Mouse (Mus musculus) liver, embryonic 14.5 days (tissue): Measurements from ENCODE around the gene Igf1. TPM values are rescaled to one million over a fixed set of nuclear protein-coding genes. Genes with fewer than 3 reads are reported as not detected.

ENCODE experiments used
- ATAC-seq: fragments of 200-750 bp; cut with Nextera tagmentation; 2 replicates; pipeline ENCODE4 v1.8.0; 2017; ENCODE audit warnings: moderate number of reproducible peaks, mild to moderate bottlenecking, moderate library complexity; ENCODE audit not compliant: insufficient read depth
- DNase-seq, 3 experiments: peaks; one replicate each; pipeline ENCODE4 v3.0.0-alpha.2; 2012 to 2013; ENCODE audit warnings: low read depth in 3 of 3, low spot score in 3 of 3
- H3K27ac ChIP-seq: fragments of 300-500 bp; sonication (generic); 2 replicates; pipeline ENCODE4 v1.5.1; 2014; ENCODE audit warnings: moderate library complexity, mild to moderate bottlenecking, control low read depth, inconsistent platforms
- H3K27me3 ChIP-seq: fragments of 300-500 bp; sonication (generic); 2 replicates; pipeline ENCODE4 v1.6.1; 2014; ENCODE audit warnings: mild to moderate bottlenecking, low read length, moderate library complexity; ENCODE audit not compliant: control insufficient read depth, insufficient read depth
- H3K36me3 ChIP-seq: fragments of 300-500 bp; sonication (generic); replicated peaks from 2 replicates; pipeline ENCODE4 v1.6.1; 2014; ENCODE audit warnings: low read depth; ENCODE audit not compliant: control insufficient read depth, insufficient read depth
- H3K4me1 ChIP-seq, 2 experiments: fragments of 200-500 bp in 1 of 2; fragments of 300-500 bp in 1 of 2; sonication (generic) in 1 of 2; replicated peaks; 2 replicates each; pipeline ENCODE4 v1.6.1; 2012 to 2014; ENCODE audit warnings: antibody characterized with exemption in 1 of 2, inconsistent platforms in 1 of 2, low read length in 1 of 2; ENCODE audit not compliant: control insufficient read depth in 2 of 2, insufficient read depth in 2 of 2
- H3K4me2 ChIP-seq: fragments of 300-500 bp; sonication (generic); 2 replicates; pipeline ENCODE4 v1.6.1; 2014; ENCODE audit warnings: low read depth, mild to moderate bottlenecking, control low read depth, moderate library complexity
- H3K4me3 ChIP-seq, 2 experiments: fragments of 200-500 bp in 1 of 2; fragments of 300-500 bp in 1 of 2; sonication (generic) in 1 of 2; 2 replicates each; pipeline ENCODE4 v1.5.1; 2012 to 2014; ENCODE audit warnings: low read depth in 2 of 2, low read length in 2 of 2, mild to moderate bottlenecking in 2 of 2, control low read depth in 1 of 2, inconsistent platforms in 1 of 2, moderate library complexity in 1 of 2; ENCODE audit not compliant: insufficient read depth in 1 of 2
- H3K9ac ChIP-seq: fragments of 300-500 bp; sonication (generic); replicated peaks from 2 replicates; pipeline ENCODE4 v1.6.1; 2014; ENCODE audit warnings: mild to moderate bottlenecking, control low read depth, moderate library complexity
- H3K9me3 ChIP-seq: fragments of 300-500 bp; sonication (generic); 2 replicates; pipeline ENCODE4 v1.6.1; 2016; ENCODE audit warnings: low read length, mixed read lengths; ENCODE audit not compliant: control insufficient read depth
- CTCF ChIP-seq: IDR thresholded peaks from 2 replicates; pipeline ENCODE4 v1.5.1; 2016; ENCODE audit warnings: antibody characterized with exemption, low read depth, control low read depth
- EP300 ChIP-seq: IDR thresholded peaks from 2 replicates; pipeline ENCODE4 v1.6.1; 2016; ENCODE audit warnings: antibody characterized with exemption, low read depth
- WGBS: fragments of 180-500 bp; shearing (Covaris S2); extraction: QIAGEN DNeasy Blood & Tissue Kit; methylation state at CpG from one replicate; pipeline ENCODE4 v1.1.7; 2014; ENCODE audit not compliant: insufficient replicate concordance; 5-methylcytosine and 5-hydroxymethylcytosine counted together
- polyA plus RNA-seq, 2 experiments: library from polyadenylated mRNA; depleted of rRNA in 1 of 2; stranded (reverse) in 1 of 2; unstranded in 1 of 2; fragments of >200 nt; fragmentation: Nextera tagmentation in 1 of 2; extraction: Ambion mirVana in 1 of 2; gene quantifications; 2 replicates each; pipeline versions ENCODE4 v1.2.1 to v1.2.3; 2012 to 2014

Igf1 gene
- polyA plus RNA-seq, 2 experiments: 7.1 to 10.6 TPM

DNA sequence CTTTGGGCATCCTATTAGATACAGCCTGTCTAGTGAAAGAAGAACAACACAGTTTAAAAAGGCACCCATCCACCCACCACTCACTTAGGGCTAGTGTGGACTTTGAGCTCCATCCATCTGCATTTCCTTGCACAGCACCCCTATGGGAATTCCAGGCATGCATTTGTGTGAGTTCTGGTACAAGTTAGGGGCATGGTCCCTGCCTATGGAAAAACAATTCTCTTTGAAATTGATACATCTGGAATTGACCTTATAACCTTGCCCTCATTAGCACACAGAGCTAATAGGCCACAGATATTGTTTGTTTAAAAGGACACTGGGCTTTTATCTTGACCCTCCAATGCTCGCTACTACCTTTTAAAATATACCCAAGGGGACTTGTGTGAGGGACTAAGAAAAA, 11.6 kb downstream of the Igf1 start:
- DNase-seq: no peak

DNA sequence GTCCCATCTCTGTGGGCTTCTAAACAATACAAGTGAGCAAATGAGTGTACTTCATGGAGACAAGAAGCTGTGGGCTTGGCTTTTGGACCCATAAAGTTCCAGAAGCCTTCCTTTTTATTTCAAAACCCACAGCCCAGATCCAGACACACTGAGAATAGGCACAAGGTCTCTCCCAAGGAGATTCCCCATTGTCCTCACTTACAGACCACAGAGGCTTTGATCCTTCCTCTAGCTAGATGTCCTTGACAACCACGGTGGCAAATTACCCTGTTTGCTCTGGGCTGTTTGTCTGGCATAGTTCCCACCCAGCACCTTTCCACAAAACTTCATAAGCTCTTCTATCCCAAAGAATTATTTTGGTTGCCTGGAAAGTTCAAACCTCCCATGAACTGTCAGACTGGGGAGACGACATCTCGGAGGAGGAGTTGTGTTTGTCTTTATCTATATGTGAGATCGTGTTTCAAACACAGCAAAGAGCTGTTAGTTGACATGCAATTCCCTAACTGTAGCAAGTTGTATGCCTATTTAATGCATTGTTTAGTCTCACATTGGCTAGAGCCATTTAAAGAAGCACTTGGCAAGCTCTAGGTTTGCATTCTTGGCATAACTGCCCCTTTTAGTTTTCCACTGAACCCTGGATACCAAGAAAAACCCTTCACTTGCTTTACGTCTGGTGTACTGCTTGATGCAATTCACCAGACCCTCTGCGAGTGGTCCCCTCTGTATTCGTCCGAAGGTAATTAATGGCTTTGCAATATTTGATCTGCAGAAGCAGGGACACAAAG, 14.0 kb downstream of the Igf1 start:
- Histone ChIP-seq H3K27me3 (no peaks in the 10 kb centered on the region), H3K4me3 (no peak overlapping the region), H3K4me2 (no peak overlapping the region), H3K9ac (no peak overlapping the region), H3K9me3 (no peaks in the 10 kb centered on the region), H3K36me3 (no peaks in the 10 kb centered on the region), H3K27ac (no peak overlapping the region), H3K4me1 (no peaks in the 10 kb centered on the region)
- DNase-seq (no peak), ATAC-seq (no peak)
- 49% methylated on average over 8 of the region's 8 CpGs for WGBS
- TF ChIP-seq EP300 (no peak), CTCF (no peak)

More for the DNA sequence above, 11.6 kb downstream of the Igf1 start:
- Histone ChIP-seq H3K9ac (no peak overlapping the region), H3K36me3 (no peaks in the 10 kb centered on the region), H3K4me1 (no peaks in the 10 kb centered on the region), H3K9me3 (no peaks in the 10 kb centered on the region), H3K4me2 (no peak overlapping the region), H3K4me3 (no peak overlapping the region), H3K27me3 (no peaks in the 10 kb centered on the region), H3K27ac (no peak overlapping the region)
- no peak for ATAC-seq
- no peak for TF ChIP-seq EP300
- no peak for TF ChIP-seq CTCF
- 36% methylated on average over 1 of the region's 1 CpGs for WGBS

DNA sequence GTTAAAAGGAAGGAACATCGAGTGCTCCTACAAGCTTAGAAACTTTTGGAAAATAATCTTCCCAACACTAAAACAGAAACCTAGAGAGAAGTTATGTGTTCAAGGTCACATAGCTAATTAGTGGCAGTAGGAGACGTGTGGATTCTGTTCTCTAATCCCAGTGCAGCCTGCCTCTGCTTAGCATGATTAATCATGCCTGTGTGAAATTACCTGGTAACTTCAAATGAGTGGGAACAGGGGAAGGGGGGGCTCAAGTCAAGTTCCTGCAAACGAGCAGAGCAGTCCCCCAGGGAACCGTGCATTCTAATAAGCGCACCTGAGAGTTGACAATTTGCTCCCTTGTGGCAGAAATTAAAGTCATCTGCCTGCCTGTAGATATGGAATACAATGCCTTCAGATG, 14.8 kb downstream of the Igf1 start:
- no peaks in the 10 kb centered on the region for H3K4me1 ChIP-seq
- H3K9ac ChIP-seq: no peak overlapping the region
- no peak overlapping the region for H3K4me3 ChIP-seq
- no peaks in the 10 kb centered on the region for H3K36me3 ChIP-seq
- ATAC-seq (no peak), DNase-seq (no peak)
- H3K9me3 ChIP-seq: no peaks in the 10 kb centered on the region
- H3K27ac ChIP-seq: no peak overlapping the region
- H3K27me3 ChIP-seq: no peaks in the 10 kb centered on the region
- no peak for TF ChIP-seq CTCF
- no peak for TF ChIP-seq EP300
- 56% methylated on average over 5 of the region's 5 CpGs for WGBS
- H3K4me2 ChIP-seq: no peak overlapping the region

DNA sequence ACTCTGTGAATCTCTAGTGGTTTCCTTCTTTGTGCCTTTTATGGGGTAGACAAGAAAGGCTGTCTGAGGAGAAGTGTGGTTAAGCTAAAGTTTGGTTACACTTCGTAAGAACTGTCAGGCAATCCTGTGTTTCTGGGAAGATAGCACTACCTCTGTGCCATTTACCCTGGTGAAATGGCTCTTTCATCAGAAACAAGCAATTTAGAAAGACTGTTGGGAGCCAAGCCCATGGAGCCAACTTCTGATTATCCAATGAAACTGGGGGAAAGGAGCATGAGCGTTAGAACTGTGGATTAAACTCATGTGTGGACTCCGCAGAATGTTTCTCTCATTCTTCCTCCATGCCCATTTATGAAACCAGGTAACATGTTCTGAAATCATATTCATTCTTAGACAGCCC, 15.5 kb downstream of the Igf1 start:
- Histone ChIP-seq H3K4me2 (no peak overlapping the region), H3K4me3 (no peak overlapping the region), H3K27ac (no peak overlapping the region), H3K36me3 (no peaks in the 10 kb centered on the region), H3K4me1 (no peaks in the 10 kb centered on the region), H3K9ac (no peak overlapping the region), H3K9me3 (no peaks in the 10 kb centered on the region), H3K27me3 (no peaks in the 10 kb centered on the region)
- DNase-seq: no peak
- ATAC-seq: no peak
- no peak for TF ChIP-seq CTCF
- TF ChIP-seq EP300: no peak
- WGBS: 71% methylated on average over 3 of the region's 3 CpGs

DNA sequence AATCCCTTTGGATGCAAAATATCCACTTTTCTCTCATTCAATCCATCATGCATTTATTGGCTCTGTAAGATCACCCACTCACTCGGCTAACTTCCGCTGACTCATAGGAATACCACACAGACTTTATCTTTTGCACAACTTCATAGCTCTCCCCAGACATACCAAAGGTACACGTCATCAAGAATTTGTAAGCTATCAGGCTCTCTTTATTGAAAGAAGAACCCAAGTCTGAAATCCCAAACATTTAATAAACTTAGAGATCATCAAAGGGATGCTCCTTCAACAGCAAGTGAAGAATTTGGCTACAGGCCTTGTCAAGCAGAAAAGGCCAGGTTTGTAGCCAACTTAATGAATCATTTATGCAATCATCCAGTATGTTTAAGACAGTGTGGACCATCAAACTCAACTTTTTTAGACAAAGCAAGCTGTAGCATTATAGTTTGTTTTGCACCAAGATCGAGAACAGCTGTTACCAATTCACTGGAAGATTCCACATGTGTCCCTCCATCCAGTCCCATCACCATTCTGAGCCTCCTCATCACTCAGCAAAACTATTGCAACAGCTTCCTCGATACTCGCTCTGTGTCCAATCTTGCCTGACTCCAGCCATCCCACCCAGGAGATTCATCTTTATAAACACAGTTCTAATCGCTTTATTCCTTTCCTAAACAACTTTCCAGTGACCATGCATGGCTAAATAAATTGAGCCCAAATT, 22.2 kb downstream of the Igf1 start:
- Histone ChIP-seq H3K9me3 (no peaks in the 10 kb centered on the region), H3K4me2 (no peak overlapping the region), H3K9ac (no peak overlapping the region), H3K4me1 (no peaks in the 10 kb centered on the region), H3K27ac (no peak overlapping the region), H3K36me3 (no peaks in the 10 kb centered on the region), H3K4me3 (no peak overlapping the region), H3K27me3 (no peaks in the 10 kb centered on the region)
- 59% methylated on average over 7 of the region's 7 CpGs for WGBS
- no peak for TF ChIP-seq CTCF
- TF ChIP-seq EP300: no peak
- DNase-seq: no peak
- ATAC-seq: no peak
